Mouse (Mus musculus) cortical plate, adult 2 months (tissue): ENCODE measurements around the gene Casp4.

Experiments
- CTCF ChIP-seq: fragments of 200-500 bp; IDR thresholded peaks from 2 replicates; pipeline ENCODE4 v1.5.1; 2011; ENCODE audit warnings: mild to moderate bottlenecking, control low read depth, low read length; ENCODE audit not compliant: insufficient read depth; ENCODE audit errors: extremely low read depth
- POLR2A ChIP-seq: fragments of 200-500 bp; IDR thresholded peaks from 2 replicates; pipeline ENCODE4 v1.6.1; 2011; ENCODE audit warnings: mild to moderate bottlenecking, low read length, control low read depth; ENCODE audit not compliant: insufficient read depth; ENCODE audit errors: extremely low read depth

GRCm38 (mm10) chr9:5353673-5354072, 45.0 kb downstream of the Casp4 start:
- TF ChIP-seq CTCF (no peak), POLR2A (no peak)
